Mouse (Mus musculus) myocyte (in vitro differentiated cells): ENCODE measurements around the gene Syngr2.

Source experiments
- CEBPB ChIP-seq: IDR thresholded peaks from 2 replicates; pipeline ENCODE4 v1.6.1; 2011; ENCODE audit warnings: mild to moderate bottlenecking, moderate library complexity; ENCODE audit not compliant: poor library complexity, insufficient read depth, severe bottlenecking
- E2F4 ChIP-seq: IDR thresholded peaks from one replicate; pipeline ENCODE4 v1.6.1; 2011; ENCODE audit warnings: mild to moderate bottlenecking, control low read depth, moderate library complexity; ENCODE audit not compliant: insufficient read depth
- MAX ChIP-seq: IDR thresholded peaks from one replicate; pipeline ENCODE4 v1.6.1; 2011; ENCODE audit warnings: low read depth, mild to moderate bottlenecking, control low read depth
- MYOD1 ChIP-seq, 3 experiments: IDR thresholded peaks; one replicate each; pipeline ENCODE4 v1.6.1; 2011; ENCODE audit warnings: control low read depth in 2 of 3, low read depth in 2 of 3, mild to moderate bottlenecking in 2 of 3, moderate library complexity in 1 of 3; ENCODE audit not compliant: insufficient read length in 2 of 3, control insufficient read depth in 1 of 3
- MYOG ChIP-seq, 3 experiments: IDR thresholded peaks; one replicate each; pipeline ENCODE4 v1.6.1; 2011; ENCODE audit warnings: control low read depth in 2 of 3, low read depth in 2 of 3, mild to moderate bottlenecking in 2 of 3; ENCODE audit not compliant: insufficient read length in 2 of 3, control insufficient read depth in 1 of 3, insufficient read depth in 1 of 3
- POLR2A ChIP-seq: IDR thresholded peaks from one replicate; pipeline ENCODE4 v1.6.1; 2011; ENCODE audit warnings: low read depth, mild to moderate bottlenecking, control low read depth, moderate library complexity; ENCODE audit not compliant: insufficient read length
- POLR2AphosphoS2 ChIP-seq: IDR thresholded peaks from one replicate; pipeline ENCODE4 v1.6.1; 2011; ENCODE audit warnings: low read depth, control low read depth; ENCODE audit not compliant: insufficient read length
- SRF ChIP-seq: IDR thresholded peaks from one replicate; pipeline ENCODE4 v1.6.1; 2011; ENCODE audit warnings: low read depth; ENCODE audit not compliant: control insufficient read depth, insufficient read length
- TCF12 ChIP-seq: IDR thresholded peaks from one replicate; pipeline ENCODE4 v1.6.1; 2011; ENCODE audit warnings: mild to moderate bottlenecking, control low read depth; ENCODE audit not compliant: poor library complexity, insufficient read depth, severe bottlenecking
- TCF3 ChIP-seq: IDR thresholded peaks from one replicate; pipeline ENCODE4 v1.6.1; 2011; ENCODE audit warnings: low read depth, control low read depth; ENCODE audit not compliant: insufficient read length
- USF1 ChIP-seq: IDR thresholded peaks from one replicate; pipeline ENCODE4 v1.6.1; 2011; ENCODE audit warnings: low read depth, mild to moderate bottlenecking, control low read depth, moderate library complexity

- TF ChIP-seq POLR2A (no peak), MYOD1 (IDR thresholded peaks at IDR 0.05; ENCODE audit: control insufficient read depth in 1 of 3, insufficient read length in 2 of 3, low read depth in 2 of 3) (peak in 1 of 3 experiments; percentile 50), E2F4 (no peak), USF1 (no peak), TCF12 (no peak), MAX (no peak), POLR2AphosphoS2 (no peak), CEBPB (no peak), MYOG (IDR thresholded peaks at IDR 0.05; ENCODE audit: control insufficient read depth in 1 of 3, insufficient read depth in 1 of 3, insufficient read length in 2 of 3, low read depth in 2 of 3) (peak in 1 of 3 experiments; percentile 21), TCF3 (no peak), SRF (no peak)
These were observed 29.1 kb downstream of the Syngr2 start for GRCm38 (mm10) chr11:117838572-117838971.
